Mouse (Mus musculus) cerebellum, adult 18-20 months (tissue): ENCODE results near the gene Prpf18.

Source experiments
- DNase-seq, 2 experiments: peaks; one replicate each; pipeline ENCODE4 v3.0.0; 2021

Gene Prpf18

DNA sequence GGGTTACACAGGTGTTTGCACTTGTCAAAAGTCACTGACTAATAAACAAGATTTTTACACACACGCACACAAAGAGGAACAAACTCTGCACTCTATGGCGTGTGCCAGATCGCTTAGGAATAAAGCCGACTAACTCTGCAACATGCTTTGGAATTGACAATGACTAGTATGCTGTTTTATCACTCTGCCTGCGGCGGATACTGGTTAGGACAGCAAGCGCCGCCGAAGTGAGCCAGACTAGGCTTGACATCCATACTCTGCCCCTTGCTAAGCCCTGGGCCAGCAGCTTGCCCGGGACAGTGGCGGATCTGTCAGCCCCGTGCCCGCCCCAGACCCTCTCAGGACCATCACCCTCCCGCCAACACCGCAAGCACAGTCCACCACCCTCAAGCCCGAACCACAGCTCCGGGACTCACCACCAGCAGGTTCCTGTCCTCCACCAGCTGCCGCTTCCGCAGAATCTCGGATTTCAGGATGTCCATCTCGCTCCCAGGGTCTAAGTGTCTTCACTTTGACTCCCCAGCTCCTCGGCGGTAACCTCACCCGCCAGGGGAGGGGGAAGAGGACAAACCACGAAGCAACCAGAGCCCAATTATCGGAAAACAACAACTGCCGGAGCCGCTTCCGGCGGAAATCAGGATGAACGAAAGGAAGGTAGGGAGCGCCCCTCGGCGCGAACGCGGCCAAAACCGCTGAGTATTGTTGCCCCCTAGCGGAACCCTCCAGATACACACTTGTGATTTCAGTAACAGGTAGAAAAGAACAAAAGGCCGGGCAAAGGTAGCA is at the start of gene Prpf18:
TSS of gene Prpf18 (minus strand) at position 614 of the 786 bp plus-strand sequence.
- peak; percentile 86 to 92 for DNase-seq

DNA sequence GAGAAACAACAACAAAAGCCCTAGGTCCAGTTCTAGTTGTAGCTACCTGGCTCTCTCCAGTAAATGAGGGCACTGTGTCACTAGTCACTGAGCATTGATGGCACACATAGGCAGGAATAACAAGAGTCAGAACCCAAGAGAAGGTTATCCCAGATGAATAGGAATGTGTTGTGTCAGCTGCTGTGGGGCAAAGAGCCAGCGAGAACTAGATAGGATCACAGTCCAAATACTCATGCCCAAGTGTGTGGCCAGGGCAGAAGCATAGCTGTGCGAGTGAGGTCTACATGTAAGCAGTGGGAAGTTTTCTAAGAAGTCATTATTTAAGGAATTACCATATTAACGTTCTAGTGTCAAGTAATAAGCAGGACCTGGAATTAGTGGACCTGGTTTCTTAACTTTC is 28.0 kb upstream of the Prpf18 start:
- no peak for DNase-seq

DNA sequence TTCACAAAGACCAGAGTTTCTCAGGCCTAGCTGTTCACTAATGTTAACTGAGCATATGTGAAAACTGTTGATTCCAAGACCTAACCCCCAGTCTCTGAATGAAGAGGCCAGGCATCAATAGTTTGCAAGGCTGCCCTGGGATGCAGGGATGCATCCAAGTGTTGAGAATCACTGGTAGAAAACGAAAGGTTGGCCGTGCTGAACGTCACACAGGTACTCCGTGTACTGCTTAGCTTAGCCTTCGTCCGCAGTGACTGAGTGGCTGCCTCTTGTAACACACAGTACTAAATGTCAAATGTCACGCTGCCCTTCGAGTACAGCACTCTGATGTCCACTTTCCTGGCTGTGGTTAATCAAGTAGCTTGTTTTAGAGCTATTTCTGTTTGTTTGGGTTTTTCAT is 19.7 kb upstream of the Prpf18 start:
- DNase-seq = no peak

DNA sequence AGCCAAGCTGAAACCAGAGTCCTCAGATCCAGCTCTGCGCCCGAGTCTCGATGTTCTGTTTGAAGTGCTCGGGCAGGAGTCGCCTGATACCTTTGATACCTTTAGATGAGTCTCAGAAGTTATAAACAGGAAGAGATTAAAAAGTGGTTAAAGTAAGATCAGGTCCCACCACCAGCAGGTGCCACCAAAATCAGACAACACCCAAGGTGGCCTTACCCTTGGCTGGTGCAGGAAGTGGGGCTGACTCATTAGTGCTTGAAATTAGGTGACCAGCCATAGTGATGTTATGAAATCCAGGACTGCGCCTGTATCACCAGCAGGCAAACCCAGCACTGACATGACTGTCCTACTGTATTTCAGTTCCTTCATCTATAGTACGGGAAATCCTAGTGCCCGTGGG is 17.8 kb upstream of the Prpf18 start:
- DNase-seq = no peak

DNA sequence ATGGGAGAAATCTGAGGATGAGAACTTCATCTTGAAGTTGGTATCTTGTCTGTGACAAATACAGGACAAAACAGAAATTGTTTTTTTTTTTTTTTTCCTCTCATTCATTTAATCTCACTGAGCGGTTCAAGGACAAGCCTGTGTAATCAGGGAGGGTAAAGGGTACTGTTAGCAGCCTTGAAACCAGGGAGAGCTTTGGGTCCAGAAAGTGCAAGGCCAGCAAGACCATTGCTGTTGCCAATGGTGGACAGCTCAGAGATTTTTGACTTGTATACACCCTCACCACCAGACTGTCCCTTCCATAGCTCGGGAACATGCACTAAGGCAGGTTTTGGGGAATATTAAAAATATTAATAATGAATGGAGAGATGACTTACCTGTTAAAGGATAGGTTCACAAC is 16.7 kb upstream of the Prpf18 start:
- no peak for DNase-seq

DNA sequence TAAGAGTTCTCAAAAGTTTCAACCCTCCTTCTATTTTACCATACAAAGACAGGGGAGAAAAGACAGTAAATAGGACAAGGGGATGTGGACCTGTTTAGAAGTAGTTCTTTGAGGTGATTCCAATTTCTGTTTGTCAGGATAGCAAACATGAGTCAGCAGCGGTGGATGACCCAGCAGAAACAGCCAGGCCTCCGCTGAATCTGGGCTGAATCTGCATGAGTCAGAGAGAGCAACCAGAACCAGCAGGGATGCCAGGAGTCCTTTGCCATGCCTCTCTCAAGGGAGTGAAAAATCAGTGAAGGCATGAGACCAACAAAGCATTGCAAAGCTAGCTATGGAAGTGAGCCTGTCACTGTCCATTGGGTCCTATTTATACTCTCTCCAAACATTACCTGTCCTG is 8.8 kb upstream of the Prpf18 start:
- DNase-seq = no peak

DNA sequence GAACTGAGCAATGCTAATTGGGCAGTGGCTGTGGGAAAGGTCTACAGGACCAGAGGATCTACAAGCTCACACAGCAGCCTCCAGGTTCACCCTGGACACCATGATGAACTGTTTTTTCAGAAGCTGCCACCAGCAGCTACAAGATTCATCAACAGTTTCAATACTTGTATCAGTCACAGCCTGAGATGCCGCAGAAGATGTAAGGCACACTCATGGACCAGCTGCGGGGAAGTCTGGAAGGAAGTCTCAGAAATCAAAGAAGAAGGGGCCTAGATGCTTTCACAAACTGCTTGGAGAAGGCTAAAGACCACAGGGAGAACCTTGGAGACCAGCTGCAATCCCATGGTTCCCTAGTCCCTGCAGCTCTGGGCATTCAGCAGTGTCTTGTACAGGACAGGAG is 2.3 kb downstream of the Prpf18 start:
- DNase-seq = no peak

DNA sequence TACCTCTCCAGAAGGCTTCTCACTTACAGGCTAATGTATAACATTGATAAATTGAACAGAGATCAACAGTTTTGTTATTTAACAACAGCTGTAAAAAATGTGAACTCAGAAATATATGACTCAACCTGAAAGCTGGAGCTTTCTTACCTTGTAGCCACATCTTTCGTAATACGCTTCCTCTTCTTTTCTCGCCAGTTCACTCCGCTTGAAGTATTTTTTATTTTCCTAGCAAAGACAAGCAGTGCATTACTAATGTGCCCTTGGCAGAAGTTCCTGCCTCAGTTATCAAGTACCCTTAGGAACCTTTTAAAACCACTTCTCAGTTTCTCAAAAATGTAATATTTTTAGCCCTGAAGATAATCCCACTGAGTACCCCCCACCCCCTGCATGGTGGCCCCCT is 3.8 kb downstream of the Prpf18 start:
- no peak for DNase-seq

DNA sequence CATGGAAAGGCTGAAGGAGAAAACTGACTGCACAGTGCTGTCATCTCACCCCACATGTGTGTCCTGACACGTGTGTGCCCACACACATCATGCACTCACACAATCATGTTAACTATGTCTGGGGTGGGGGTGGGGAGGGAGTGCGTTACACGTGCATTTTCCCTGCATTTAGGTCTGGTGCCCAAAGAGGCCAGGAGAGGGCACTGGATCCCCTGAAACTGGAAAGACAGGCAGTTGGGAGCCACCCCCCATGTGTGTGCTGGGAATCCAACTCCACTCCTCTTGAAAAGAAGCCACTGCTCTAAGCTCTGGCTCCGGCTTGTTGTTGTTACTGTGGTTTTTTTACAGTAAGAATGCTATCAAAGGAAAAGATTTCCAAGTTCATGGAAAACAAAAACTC is 6.8 kb downstream of the Prpf18 start:
- DNase-seq = no peak

DNA sequence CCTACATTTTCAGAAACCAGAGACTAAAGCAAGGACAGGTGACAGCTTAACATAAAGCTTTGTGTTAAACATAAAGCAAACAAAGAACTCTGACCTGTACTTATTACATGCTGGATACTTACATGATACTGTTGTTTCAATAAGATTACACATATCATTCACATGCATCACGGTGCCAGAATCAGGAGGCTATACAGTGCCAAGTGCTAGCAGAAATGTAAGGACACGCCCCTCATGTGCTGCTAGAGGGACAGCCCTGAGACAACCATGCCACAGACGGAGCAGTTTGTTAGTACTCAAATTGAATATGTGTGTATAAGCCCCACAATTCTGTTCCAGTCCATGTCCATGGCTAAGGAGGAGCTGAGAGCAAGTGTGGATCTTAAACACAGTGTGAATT is 13.7 kb downstream of the Prpf18 start:
- DNase-seq = no peak

DNA sequence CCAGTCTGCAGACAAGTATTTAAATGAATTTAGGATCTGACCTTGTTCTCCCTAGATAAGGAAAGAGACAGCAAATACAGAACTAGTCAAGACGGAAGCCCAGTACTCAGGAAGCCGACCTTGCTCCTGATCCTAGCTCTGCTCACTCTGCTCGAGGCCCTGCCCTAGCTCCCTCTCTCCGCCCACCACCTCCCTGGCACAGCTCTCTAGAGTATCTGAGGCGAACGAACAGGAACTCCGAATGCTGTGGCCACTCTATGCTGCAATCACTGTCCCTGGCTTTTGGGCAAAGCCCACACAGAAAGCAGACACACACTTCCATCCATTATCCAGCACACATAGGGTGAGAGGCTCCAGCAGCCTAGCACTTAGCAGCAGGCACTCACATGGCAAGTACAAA is 15.3 kb downstream of the Prpf18 start:
- no peak for DNase-seq

DNA sequence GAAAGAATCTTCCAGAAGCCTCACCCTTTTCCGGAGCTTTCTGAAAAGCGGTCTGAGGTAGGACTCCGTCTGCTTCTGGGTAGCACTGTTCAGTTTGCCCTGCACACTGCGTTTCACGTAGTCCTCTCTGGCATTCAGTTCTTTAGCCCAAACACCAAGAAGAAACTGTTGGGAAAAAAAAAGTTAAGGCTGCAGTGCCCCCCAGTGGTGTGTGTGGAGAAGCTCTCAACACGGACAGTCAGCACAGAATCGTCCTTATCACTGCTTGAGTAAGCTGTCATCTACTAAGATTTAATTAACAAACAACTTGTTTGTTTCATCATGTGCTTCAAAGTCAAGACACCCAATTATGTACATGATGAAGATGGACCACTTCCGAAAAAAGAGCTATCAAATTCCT is 16.1 kb downstream of the Prpf18 start:
- DNase-seq = peak in 1 of 2 experiments; percentile 34

DNA sequence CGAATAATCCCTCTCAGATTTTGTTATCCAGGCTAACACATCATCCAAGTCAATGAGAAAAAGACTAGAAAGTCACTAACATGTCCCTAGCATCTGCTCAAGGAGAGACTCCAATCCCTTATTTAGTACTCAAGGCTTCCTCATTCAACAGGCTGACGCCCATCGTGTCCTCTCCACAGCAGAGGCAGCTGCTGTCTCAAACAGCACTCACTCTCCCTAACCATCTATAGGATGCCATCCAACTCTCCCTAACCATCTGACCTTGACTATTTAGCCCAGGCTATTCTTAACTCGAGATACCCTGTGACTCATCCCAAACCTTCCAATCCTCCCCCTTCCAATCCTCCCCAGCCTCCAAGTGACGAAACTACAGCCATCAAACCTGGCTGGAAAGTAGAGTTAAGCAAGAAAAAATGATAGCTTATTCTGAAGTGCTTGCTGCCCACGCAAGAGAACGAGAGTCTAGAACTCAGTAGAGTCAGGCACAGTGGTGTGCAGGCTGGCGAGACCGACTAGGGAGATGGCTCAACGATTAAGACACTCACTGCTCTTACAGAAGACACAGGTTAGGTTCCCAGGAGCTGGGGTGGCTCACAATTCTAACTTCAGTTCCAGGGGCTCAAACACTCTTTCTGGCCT is 21.6 kb downstream of the Prpf18 start:
- no peak for DNase-seq

DNA sequence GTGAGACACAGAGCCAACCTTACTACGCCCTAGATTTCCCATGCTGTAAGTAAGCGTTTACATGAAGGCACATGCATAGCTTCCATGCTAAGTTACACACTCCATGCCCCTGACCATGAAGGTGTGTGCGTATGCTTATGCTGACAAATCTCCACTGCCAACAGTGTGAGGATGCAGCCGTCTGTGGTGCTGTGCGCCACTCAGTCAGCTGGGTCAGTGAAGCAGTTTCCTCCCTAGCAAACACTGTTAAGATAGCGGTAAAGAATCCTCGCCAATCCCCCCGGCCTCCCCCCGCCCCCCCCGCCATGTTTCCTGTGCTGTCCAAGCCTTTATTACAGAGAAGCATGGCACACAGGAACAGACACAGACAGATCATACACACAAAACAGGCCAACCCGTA is 22.4 kb downstream of the Prpf18 start:
- no peak for DNase-seq

DNA sequence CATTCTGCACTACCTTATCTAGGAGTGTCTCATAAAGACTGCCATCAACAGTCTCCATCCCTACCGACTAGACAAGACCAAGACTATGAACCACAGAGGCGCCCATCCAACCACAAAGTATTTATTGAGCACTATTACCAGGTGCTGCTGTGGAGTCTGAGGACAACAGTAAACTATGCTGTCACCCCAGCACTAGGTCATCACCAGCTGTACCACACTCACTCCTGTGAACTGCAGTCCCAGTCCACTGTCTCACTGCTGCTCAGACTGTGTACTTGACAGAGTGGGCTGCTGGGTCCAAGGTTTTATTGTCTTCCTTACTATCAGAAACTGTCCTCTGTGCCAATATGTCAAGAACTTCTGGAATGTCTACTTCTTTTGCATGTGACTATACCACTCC is 23.0 kb downstream of the Prpf18 start:
- no peak for DNase-seq

DNA sequence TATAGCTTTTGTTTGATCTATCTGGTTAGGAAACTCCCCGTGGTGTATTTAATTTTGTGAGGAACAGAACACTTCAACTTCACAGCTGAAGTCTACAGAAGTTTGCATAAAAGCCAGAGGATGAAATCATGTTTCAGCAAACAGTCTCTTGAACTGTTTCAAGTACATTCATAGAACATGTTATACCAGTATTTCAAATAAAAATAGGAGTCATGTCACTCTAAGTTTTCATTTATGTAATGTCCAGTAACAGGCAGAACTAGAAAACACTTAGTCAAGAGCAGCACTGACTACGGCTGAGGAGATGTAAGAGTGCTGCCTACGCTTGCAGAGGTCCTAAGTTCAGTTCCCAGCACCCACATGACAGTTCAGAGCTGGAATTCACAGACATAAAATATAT is 25.0 kb downstream of the Prpf18 start:
- DNase-seq = no peak

DNA sequence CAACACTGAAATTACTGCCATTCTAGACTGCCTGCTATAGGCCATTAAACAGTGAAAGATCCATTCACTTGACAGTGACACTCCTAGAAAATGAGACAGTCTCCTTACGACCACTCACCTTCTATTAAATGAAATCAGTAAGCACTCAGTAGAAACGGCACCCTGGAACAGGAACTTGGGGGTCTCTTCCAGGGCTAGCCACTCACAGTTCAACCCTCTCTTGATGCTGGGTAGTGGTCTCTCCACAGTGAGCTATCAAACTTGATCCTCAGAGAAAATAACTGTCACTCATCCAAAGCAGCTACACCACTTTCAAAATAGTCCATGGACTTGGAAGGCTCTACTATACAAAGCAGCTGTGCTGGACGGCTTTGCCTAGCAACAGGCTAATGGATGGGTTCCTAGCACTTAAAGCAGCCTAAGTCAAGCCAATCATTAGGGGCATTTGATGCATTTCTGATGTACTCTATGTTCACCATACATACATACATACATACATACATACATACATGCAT is 30.4 kb downstream of the Prpf18 start:
- DNase-seq = no peak

DNA sequence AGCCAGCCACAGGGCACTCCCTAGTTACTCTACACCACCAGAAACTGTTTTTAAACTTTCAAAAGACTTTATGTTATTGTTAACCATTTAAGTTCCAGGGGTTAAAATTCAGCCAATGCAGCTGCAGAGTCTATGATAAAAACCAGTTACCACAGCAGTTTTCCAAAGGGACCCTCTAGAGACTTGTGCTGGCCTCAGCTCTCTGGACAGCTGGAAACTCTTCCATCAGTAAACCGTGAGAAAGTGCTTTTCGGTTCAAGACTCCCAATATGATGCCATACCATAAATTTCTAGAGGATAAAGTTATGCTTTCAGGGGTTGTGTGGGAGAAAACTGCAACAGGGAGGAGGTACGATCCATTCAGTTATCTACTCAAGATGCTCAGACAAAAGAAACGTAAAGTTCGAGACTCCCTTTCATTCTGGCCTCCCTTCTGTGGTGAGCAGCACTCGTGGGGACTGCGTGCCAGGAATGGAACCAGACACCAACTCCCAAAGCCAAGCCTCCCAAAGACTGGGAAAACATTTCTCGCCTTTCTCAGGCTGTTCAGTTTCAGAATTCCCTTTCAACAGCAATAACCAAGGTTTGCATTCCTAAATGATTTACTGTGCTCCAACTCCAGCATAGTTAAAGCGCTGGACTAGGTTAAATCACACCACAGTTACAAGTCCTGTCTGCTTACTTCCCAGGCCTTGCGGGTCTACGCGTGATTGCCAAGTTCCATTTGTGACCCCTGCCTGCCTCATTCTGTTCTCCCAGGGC is 31.1 kb downstream of the Prpf18 start:
- no peak for DNase-seq

DNA sequence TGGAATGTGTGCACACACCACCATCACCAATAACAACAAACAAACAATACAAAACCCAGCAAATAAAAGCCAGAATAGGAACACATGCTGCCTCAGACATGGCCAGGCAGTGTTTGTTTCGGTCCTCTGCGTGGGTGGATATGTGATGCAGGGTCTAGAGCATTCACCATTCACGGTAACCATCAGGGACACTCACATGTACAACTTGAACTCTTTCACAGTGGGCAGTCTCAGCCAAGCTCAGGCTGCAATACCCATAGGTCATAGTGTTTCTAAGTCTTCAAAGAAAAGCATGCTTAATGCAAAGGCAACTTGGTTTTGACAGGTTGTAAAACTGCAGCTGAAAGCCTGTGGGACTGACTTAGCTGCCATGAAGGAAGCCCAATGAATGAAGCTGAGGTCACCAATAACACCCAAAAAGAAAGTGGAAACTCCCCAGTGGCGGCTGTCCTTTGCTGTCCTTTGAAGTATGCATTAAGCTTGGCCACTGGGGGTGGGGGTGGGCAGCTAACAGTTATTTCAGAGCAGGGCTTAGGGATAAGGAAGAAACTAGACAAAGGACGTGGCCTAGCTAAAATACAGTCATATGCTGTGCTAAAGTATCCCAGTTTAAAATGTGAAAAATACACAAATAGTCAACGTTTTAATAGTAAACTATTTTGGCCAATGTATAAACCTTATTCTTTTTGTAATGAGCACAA is 31.9 kb downstream of the Prpf18 start:
- DNase-seq = no peak

DNA sequence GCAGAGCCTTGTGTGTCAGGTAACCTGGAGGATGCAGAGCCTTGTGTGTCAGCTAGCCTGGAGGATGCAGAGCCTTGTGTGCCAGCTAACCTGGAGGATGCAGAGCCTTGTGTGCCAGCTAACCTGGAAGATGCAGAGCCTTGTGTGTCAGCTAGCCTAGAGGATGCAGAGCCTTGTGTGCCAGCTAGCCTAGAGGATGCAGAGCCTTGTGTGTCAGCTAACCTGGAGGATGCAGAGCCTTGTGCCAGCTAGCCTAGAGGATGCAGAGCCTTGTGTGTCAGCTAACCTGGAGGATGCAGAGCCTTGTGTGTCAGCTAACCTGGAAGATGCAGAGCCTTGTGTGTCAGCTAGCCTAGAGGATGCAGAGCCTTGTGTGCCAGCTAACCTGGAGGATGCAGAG is 32.8 kb downstream of the Prpf18 start:
- peak in 1 of 2 experiments; percentile 31 for DNase-seq

DNA sequence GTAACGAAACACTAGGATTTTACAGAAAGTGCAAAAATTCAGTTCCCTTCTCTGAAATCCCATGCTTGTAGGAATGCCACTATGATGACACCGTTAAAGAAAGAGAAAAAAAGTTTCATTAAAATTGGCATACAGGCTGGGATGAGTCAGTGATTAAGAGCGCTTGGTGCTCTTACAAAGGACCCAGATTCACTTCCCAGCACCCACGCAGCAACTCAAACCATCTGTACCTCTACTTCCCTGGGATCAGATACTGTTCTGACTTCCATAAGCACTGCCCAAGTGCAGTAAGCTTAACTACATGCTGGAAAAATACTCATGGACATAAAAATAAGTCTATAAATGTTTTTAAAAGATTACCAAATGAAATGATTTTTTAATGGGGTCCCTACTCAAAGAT is 34.9 kb downstream of the Prpf18 start:
- no peak for DNase-seq

DNA sequence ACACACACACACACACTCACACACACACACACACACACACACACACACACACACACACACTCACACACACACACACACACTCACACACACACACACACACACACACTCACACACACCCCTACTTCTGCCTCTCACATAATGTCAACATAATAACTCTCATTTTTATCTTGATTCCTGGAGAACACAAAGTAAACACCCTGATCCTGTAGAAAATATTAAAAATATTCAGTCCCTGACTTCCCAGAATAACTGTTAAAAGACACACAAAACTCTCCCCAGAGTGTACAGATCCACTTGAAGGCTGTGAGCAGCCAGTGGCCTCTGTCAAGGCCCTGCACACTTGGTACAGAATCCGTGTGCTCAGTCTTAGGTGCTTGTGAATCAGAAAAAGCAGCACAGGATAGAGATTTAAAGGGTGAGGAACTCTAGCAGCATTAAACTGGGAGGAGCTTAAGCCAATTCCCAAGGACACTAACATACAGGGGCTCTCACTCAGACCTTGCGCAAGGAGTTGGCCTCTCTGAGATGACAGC is 36.8 kb downstream of the Prpf18 start:
- DNase-seq = no peak
